Mouse (Mus musculus): ENCODE data around the gene Slc35c2.

GRCm38 (mm10) chr2:165297429-165297828 lies 9.8 kb upstream of the Slc35c2 start:
- no peak for TF ChIP-seq CTCF (IDR thresholded peaks at IDR 0.05; ENCODE audit: control insufficient read depth, insufficient read depth, insufficient replicate concordance, low read depth, low read length)
- no peak for TF ChIP-seq POLR2A (IDR thresholded peaks at IDR 0.05; ENCODE audit: control insufficient read depth, low read depth, low read length)
